Mouse (Mus musculus): Measurements from ENCODE around the gene Zfp687. TPM values are rescaled to one million over a fixed set of nuclear protein-coding genes. Genes with fewer than 3 reads are reported as not detected.

Zfp687 gene
- polyA plus RNA-seq, 1 experiment from 2014 or later, result 28.8 TPM

GRCm38 (mm10) chr3:95007706-95008105 is 7.5 kb downstream of the Zfp687 start:
- 88% methylated on average over 9 of the region's 9 CpGs for WGBS
- Histone ChIP-seq H3K9ac (replicated peaks; ENCODE audit: low read length) (no peak overlapping the region), H3K27ac (ENCODE audit: low read length) (no peak overlapping the region)

GRCm38 (mm10) chr3:95005651-95006050 is 9.6 kb downstream of the Zfp687 start:
- Histone ChIP-seq H3K27ac (ENCODE audit: low read length) (no peak overlapping the region), H3K4me2 (replicated peaks; ENCODE audit: low read depth, low read length) (no peak overlapping the region), H3K4me3 (ENCODE audit: low read length) (no peak overlapping the region), H3K9ac (replicated peaks; ENCODE audit: low read length) (no peak overlapping the region), H3K9me3 (ENCODE audit: low read length) (no peaks in the 10 kb centered on the region), H3K4me1 (ENCODE audit: insufficient read depth, low read length) (no peaks in the 10 kb centered on the region), H3K36me3 (ENCODE audit: insufficient read depth, low read length) (peaks cover 69% of the 10 kb centered on the region), H3K27me3 (ENCODE audit: insufficient read depth, low read length) (no peaks in the 10 kb centered on the region)
- 87% methylated on average over 3 of the region's 3 CpGs for WGBS
- ATAC-seq (ENCODE audit: low FRiP score, low TSS enrichment), result no peak

More at GRCm38 (mm10) chr3:95007706-95008105, 7.5 kb downstream of the Zfp687 start:
- ATAC-seq (ENCODE audit: low FRiP score, low TSS enrichment), result no peak
- Histone ChIP-seq H3K9me3 (ENCODE audit: low read length) (no peaks in the 10 kb centered on the region), H3K4me2 (replicated peaks; ENCODE audit: low read depth, low read length) (no peak overlapping the region), H3K27me3 (ENCODE audit: insufficient read depth, low read length) (no peaks in the 10 kb centered on the region), H3K36me3 (ENCODE audit: insufficient read depth, low read length) (peaks cover 76% of the 10 kb centered on the region), H3K4me1 (ENCODE audit: insufficient read depth, low read length) (no peaks in the 10 kb centered on the region; the same call in 1 of the 2 replicates), H3K4me3 (ENCODE audit: low read length) (no peak overlapping the region)

- no peak overlapping the region for H3K4me2 ChIP-seq (replicated peaks; ENCODE audit: low read depth, low read length)
- no peak overlapping the region for H3K9ac ChIP-seq (replicated peaks; ENCODE audit: low read length)
- peaks cover 71% of the 10 kb centered on the region for H3K36me3 ChIP-seq (ENCODE audit: insufficient read depth, low read length)
- ATAC-seq (ENCODE audit: low FRiP score, low TSS enrichment), result no peak
- no peak overlapping the region for H3K4me3 ChIP-seq (ENCODE audit: low read length)
- H3K4me1 ChIP-seq (ENCODE audit: insufficient read depth, low read length), result no peaks in the 10 kb centered on the region
- no peak overlapping the region for H3K27ac ChIP-seq (ENCODE audit: low read length)
- H3K9me3 ChIP-seq (ENCODE audit: low read length), result no peaks in the 10 kb centered on the region
- H3K27me3 ChIP-seq (ENCODE audit: insufficient read depth, low read length), result no peaks in the 10 kb centered on the region
Observed at GRCm38 (mm10) chr3:95003273-95003672, 12.0 kb downstream of the Zfp687 start.

- 74% methylated on average over 4 of the region's 4 CpGs for WGBS
Observed at GRCm38 (mm10) chr3:95002569-95002968, 12.7 kb downstream of the Zfp687 start.

GRCm38 (mm10) chr3:94996946-94997345 is 18.3 kb downstream of the Zfp687 start:
- peaks cover 74% of the 10 kb centered on the region for H3K36me3 ChIP-seq (ENCODE audit: insufficient read depth, low read length)
- H3K9me3 ChIP-seq (ENCODE audit: low read length), result no peaks in the 10 kb centered on the region
- no peak overlapping the region for H3K4me3 ChIP-seq (ENCODE audit: low read length)
- no peaks in the 10 kb centered on the region for H3K4me1 ChIP-seq (ENCODE audit: insufficient read depth, low read length)
- ATAC-seq (ENCODE audit: low FRiP score, low TSS enrichment), result no peak
- H3K9ac ChIP-seq (replicated peaks; ENCODE audit: low read length), result no peak overlapping the region
- H3K27me3 ChIP-seq (ENCODE audit: insufficient read depth, low read length), result no peaks in the 10 kb centered on the region
- no peak overlapping the region for H3K27ac ChIP-seq (ENCODE audit: low read length)
- 53% methylated on average over 2 of the region's 2 CpGs for WGBS
- H3K4me2 ChIP-seq (replicated peaks; ENCODE audit: low read depth, low read length), result no peak overlapping the region

More at GRCm38 (mm10) chr3:95002569-95002968, 12.7 kb downstream of the Zfp687 start:
- Histone ChIP-seq H3K4me3 (ENCODE audit: low read length) (no peak overlapping the region), H3K27ac (ENCODE audit: low read length) (no peak overlapping the region), H3K4me2 (replicated peaks; ENCODE audit: low read depth, low read length) (no peak overlapping the region), H3K9ac (replicated peaks; ENCODE audit: low read length) (no peak overlapping the region), H3K27me3 (ENCODE audit: insufficient read depth, low read length) (no peaks in the 10 kb centered on the region), H3K4me1 (ENCODE audit: insufficient read depth, low read length) (no peaks in the 10 kb centered on the region), H3K9me3 (ENCODE audit: low read length) (no peaks in the 10 kb centered on the region), H3K36me3 (ENCODE audit: insufficient read depth, low read length) (peaks cover 71% of the 10 kb centered on the region)
- ATAC-seq (ENCODE audit: low FRiP score, low TSS enrichment), result no peak

- no peaks in the 10 kb centered on the region for H3K9me3 ChIP-seq (ENCODE audit: low read length)
- no peak overlapping the region for H3K4me3 ChIP-seq (ENCODE audit: low read length)
- no peak for ATAC-seq (ENCODE audit: low FRiP score, low TSS enrichment)
- peaks cover 21% of the 10 kb centered on the region for H3K4me1 ChIP-seq (ENCODE audit: insufficient read depth, low read length)
- peaks cover 34% of the 10 kb centered on the region for H3K36me3 ChIP-seq (ENCODE audit: insufficient read depth, low read length)
- 29% methylated on average over 9 of the region's 9 CpGs for WGBS
- no peak overlapping the region for H3K9ac ChIP-seq (replicated peaks; ENCODE audit: low read length)
- H3K27ac ChIP-seq (ENCODE audit: low read length), result peak overlapping the region; percentile 10; the same call in 1 of the 2 replicates
- H3K27me3 ChIP-seq (ENCODE audit: insufficient read depth, low read length), result no peaks in the 10 kb centered on the region
- no peak overlapping the region for H3K4me2 ChIP-seq (replicated peaks; ENCODE audit: low read depth, low read length)
Observed at GRCm38 (mm10) chr3:94989159-94989761, 26.0 kb downstream of the Zfp687 start.

- Histone ChIP-seq H3K36me3 (ENCODE audit: insufficient read depth, low read length) (peaks cover 23% of the 10 kb centered on the region), H3K4me1 (ENCODE audit: insufficient read depth, low read length) (peaks cover 21% of the 10 kb centered on the region), H3K27me3 (ENCODE audit: insufficient read depth, low read length) (no peaks in the 10 kb centered on the region), H3K4me3 (ENCODE audit: low read length) (no peak overlapping the region), H3K9me3 (ENCODE audit: low read length) (no peaks in the 10 kb centered on the region), H3K9ac (replicated peaks; ENCODE audit: low read length) (no peak overlapping the region), H3K27ac (ENCODE audit: low read length) (no peak overlapping the region), H3K4me2 (replicated peaks; ENCODE audit: low read depth, low read length) (no peak overlapping the region)
- ATAC-seq (ENCODE audit: low FRiP score, low TSS enrichment), result no peak; the same call in 1 of the 2 replicates
Observed at GRCm38 (mm10) chr3:94987578-94987977, 27.7 kb downstream of the Zfp687 start.

GRCm38 (mm10) chr3:94985513-94985912 is 29.7 kb downstream of the Zfp687 start:
- Histone ChIP-seq H3K9ac (replicated peaks; ENCODE audit: low read length) (no peak overlapping the region), H3K36me3 (ENCODE audit: insufficient read depth, low read length) (peaks cover 23% of the 10 kb centered on the region), H3K4me2 (replicated peaks; ENCODE audit: low read depth, low read length) (no peak overlapping the region), H3K4me1 (ENCODE audit: insufficient read depth, low read length) (peaks cover 21% of the 10 kb centered on the region), H3K27ac (ENCODE audit: low read length) (no peak overlapping the region), H3K9me3 (ENCODE audit: low read length) (no peaks in the 10 kb centered on the region), H3K4me3 (ENCODE audit: low read length) (no peak overlapping the region), H3K27me3 (ENCODE audit: insufficient read depth, low read length) (no peaks in the 10 kb centered on the region)
- WGBS, result 89% methylated on average over 2 of the region's 2 CpGs
- ATAC-seq (ENCODE audit: low FRiP score, low TSS enrichment), result no peak

GRCm38 (mm10) chr3:94984312-94984711 is 30.9 kb downstream of the Zfp687 start:
- Histone ChIP-seq H3K4me3 (ENCODE audit: low read length) (no peak overlapping the region), H3K4me1 (ENCODE audit: insufficient read depth, low read length) (peaks cover 16% of the 10 kb centered on the region), H3K9me3 (ENCODE audit: low read length) (no peaks in the 10 kb centered on the region), H3K27ac (ENCODE audit: low read length) (no peak overlapping the region), H3K9ac (replicated peaks; ENCODE audit: low read length) (no peak overlapping the region), H3K36me3 (ENCODE audit: insufficient read depth, low read length) (peaks cover 24% of the 10 kb centered on the region), H3K4me2 (replicated peaks; ENCODE audit: low read depth, low read length) (no peak overlapping the region), H3K27me3 (ENCODE audit: insufficient read depth, low read length) (no peaks in the 10 kb centered on the region)
- WGBS, result 96% methylated on average over 11 of the region's 11 CpGs
- ATAC-seq (ENCODE audit: low FRiP score, low TSS enrichment), result no peak

- Histone ChIP-seq H3K4me2 (replicated peaks; ENCODE audit: low read depth, low read length) (peak within 1 kb of the TSS; percentile 58), H3K36me3 (ENCODE audit: insufficient read depth, low read length) (peaks cover 11% of the 10 kb centered on the region), H3K27ac (ENCODE audit: low read length) (peak within 1 kb of the TSS; percentile 96), H3K4me1 (ENCODE audit: insufficient read depth, low read length) (peaks cover 18% of the 10 kb centered on the region), H3K9ac (replicated peaks; ENCODE audit: low read length) (peak within 1 kb of the TSS; percentile 94), H3K27me3 (ENCODE audit: insufficient read depth, low read length) (no peaks in the 10 kb centered on the region), H3K4me3 (ENCODE audit: low read length) (peak within 1 kb of the TSS; percentile 93), H3K9me3 (ENCODE audit: low read length) (no peaks in the 10 kb centered on the region)
- peak; percentile 93 for ATAC-seq (ENCODE audit: low FRiP score, low TSS enrichment)
- WGBS, result under 1% methylated on average over 57 of the region's 57 CpGs
Observed at GRCm38 (mm10) chr3:94974528-94975422, 40.5 kb downstream of the Zfp687 start, which contains the start of gene Pi4kb. Pi4kb (plus strand) TSS chr3:94974731.
